Mouse (Mus musculus) intestine, postnatal 0 days (tissue): ENCODE measurements around the gene Srsf2. TPM values are rescaled to one million over a fixed set of nuclear protein-coding genes. Genes with fewer than 3 reads are reported as not detected.

Experiments
- ATAC-seq: fragments of 200-750 bp; cut with Nextera tagmentation; 2 replicates; pipeline ENCODE4 v1.8.0; 2017; ENCODE audit warnings: mild to moderate bottlenecking, moderate TSS enrichment, moderate library complexity
- H3K27ac ChIP-seq: fragments of 300-500 bp; sonication (generic); 2 replicates; pipeline ENCODE4 v1.5.1; 2014; ENCODE audit warnings: mild to moderate bottlenecking, low read depth, low read length, moderate library complexity
- H3K27me3 ChIP-seq: fragments of 300-500 bp; sonication (generic); replicated peaks from 2 replicates; pipeline ENCODE4 v1.6.1; 2014; ENCODE audit warnings: low read length, mixed read lengths; ENCODE audit not compliant: control insufficient read depth, insufficient read depth
- H3K36me3 ChIP-seq: fragments of 300-500 bp; sonication (generic); 2 replicates; pipeline ENCODE4 v1.6.1; 2014; ENCODE audit warnings: mild to moderate bottlenecking, moderate library complexity; ENCODE audit not compliant: control insufficient read depth, insufficient read depth
- H3K4me1 ChIP-seq: fragments of 300-500 bp; sonication (generic); replicated peaks from 2 replicates; pipeline ENCODE4 v1.6.1; 2014; ENCODE audit warnings: antibody characterized with exemption, low read length, mixed read lengths; ENCODE audit not compliant: control insufficient read depth, insufficient read depth
- H3K4me2 ChIP-seq: fragments of 300-500 bp; sonication (generic); replicated peaks from 2 replicates; pipeline ENCODE4 v1.6.1; 2014; ENCODE audit warnings: low read depth, mild to moderate bottlenecking, moderate library complexity
- H3K4me3 ChIP-seq: fragments of 300-500 bp; sonication (generic); 2 replicates; pipeline ENCODE4 v1.5.1; 2014; ENCODE audit warnings: low read depth, low read length
- H3K9ac ChIP-seq: fragments of 300-500 bp; sonication (generic); 2 replicates; pipeline ENCODE4 v1.6.1; 2014; ENCODE audit warnings: mild to moderate bottlenecking, low read depth, low read length
- H3K9me3 ChIP-seq: fragments of 300-500 bp; sonication (generic); 2 replicates; pipeline ENCODE4 v1.6.1; 2016; ENCODE audit warnings: mixed run types; ENCODE audit not compliant: control insufficient read depth
- CTCF ChIP-seq: sonication (generic); IDR thresholded peaks from 2 replicates; pipeline ENCODE4 v1.5.1; 2016; ENCODE audit warnings: low read depth, mild to moderate bottlenecking, control low read depth, antibody characterized with exemption, moderate library complexity
- WGBS: fragments of 180-500 bp; shearing (Covaris S2); extraction: QIAGEN DNeasy Blood & Tissue Kit; methylation state at CpG from one replicate; pipeline ENCODE4 v1.1.7; 2014; 5-methylcytosine and 5-hydroxymethylcytosine counted together
- polyA plus RNA-seq: library from polyadenylated mRNA; unstranded; fragments of >200 nt; fragmentation: Nextera tagmentation; extraction: Ambion mirVana; gene quantifications from 2 replicates; pipeline ENCODE4 v1.2.1, GENCODE M21; 2015

Srsf2 gene
- polyA plus RNA-seq, 1 experiment from 2014 or later: 354 TPM

DNA sequence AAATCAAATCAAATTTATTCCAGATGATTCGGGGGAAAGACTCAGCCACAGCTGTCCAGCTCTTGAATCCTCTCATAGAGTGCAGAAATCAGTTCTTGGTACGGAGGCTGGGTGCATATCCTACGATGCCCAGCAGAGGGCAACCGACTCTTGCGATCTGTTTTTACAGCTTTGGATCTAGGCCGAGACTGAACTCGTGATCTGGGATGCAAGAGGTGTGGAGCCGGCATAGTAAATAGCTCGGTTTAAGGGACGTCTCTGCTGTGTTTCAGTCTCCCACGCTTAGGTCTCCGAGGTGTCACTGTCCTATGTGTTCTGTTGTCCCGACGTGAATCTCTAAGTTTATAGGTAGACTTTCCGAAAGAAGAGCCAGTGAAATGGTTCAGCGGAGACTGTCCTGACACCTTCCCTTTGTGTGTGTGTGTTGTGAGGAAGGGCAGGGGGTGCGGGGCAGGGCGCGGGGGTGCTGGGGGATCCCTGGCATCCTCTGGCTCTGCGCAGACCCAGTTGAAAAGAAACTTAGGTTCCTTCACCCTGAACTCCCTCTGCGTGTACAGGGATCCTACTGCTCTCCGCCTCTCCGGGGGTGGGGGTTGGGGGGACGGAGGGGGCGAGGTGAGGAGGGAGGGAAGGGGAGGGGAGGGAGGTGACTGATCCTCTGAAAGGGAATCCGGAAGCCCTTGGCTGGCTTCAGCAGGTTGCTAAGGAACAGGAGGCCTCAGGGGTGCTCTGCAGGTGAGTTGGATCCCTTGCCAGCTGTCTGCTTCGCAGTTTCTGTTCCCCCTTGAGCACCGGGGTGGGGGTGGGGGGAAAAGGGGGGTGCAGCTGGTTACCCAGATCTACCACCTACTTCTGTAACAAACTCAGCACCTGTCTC lies 32.6 kb upstream of the Srsf2 start:
- WGBS: 4% methylated on average over 26 of the region's 28 CpGs
- Histone ChIP-seq H3K9me3 (no peaks in the 10 kb centered on the region), H3K4me1 (no peaks in the 10 kb centered on the region), H3K36me3 (no peaks in the 10 kb centered on the region), H3K9ac (no peak overlapping the region), H3K27ac (no peak overlapping the region), H3K27me3 (no peaks in the 10 kb centered on the region), H3K4me3 (peak overlapping the region; percentile 22), H3K4me2 (peak overlapping the region; percentile 68)
- peak; percentile 95 for TF ChIP-seq CTCF
- ATAC-seq: peak; percentile 58

GRCm38 (mm10) chr11:116884061-116884460 lies 31.2 kb upstream of the Srsf2 start:
- Histone ChIP-seq H3K9ac (no peak overlapping the region), H3K27me3 (no peaks in the 10 kb centered on the region), H3K4me2 (no peak overlapping the region), H3K27ac (no peak overlapping the region), H3K4me1 (no peaks in the 10 kb centered on the region), H3K36me3 (no peaks in the 10 kb centered on the region), H3K4me3 (no peak overlapping the region), H3K9me3 (no peaks in the 10 kb centered on the region)
- ATAC-seq: no peak
- WGBS: 86% methylated on average over 6 of the region's 6 CpGs
- no peak for TF ChIP-seq CTCF

- no peak for TF ChIP-seq CTCF
Observed at GRCm38 (mm10) chr11:116882446-116882845, 29.6 kb upstream of the Srsf2 start.

DNA sequence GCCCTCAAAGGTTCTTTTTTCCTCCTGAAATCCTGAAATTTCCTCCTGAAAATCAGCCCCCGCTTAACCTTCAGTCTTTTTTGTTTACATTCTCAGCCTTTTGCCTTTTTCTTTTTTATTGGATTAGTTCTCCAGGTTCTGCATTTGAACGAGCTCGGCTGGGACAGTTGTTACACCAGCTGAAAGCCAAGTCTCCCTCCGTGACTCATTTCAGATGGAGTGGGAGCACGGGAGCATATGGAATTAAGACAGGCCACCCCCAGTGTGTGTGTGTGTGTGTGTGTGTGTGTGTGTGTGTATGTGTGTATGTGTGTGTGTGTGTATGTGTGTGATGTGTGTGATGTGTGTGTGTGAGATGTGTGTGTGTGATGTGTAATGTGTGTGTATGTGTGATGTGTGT lies 28.5 kb upstream of the Srsf2 start:
- Histone ChIP-seq H3K36me3 (no peaks in the 10 kb centered on the region), H3K27me3 (no peaks in the 10 kb centered on the region), H3K4me2 (no peak overlapping the region), H3K27ac (no peak overlapping the region), H3K4me1 (no peaks in the 10 kb centered on the region), H3K9me3 (no peaks in the 10 kb centered on the region), H3K9ac (no peak overlapping the region), H3K4me3 (no peak overlapping the region)
- no peak for TF ChIP-seq CTCF
- WGBS: 61% methylated on average over 5 of the region's 5 CpGs
- no peak for ATAC-seq

More at GRCm38 (mm10) chr11:116882446-116882845, 29.6 kb upstream of the Srsf2 start:
- Histone ChIP-seq H3K4me3 (no peak overlapping the region), H3K9ac (no peak overlapping the region), H3K36me3 (no peaks in the 10 kb centered on the region), H3K27ac (no peak overlapping the region), H3K4me1 (no peaks in the 10 kb centered on the region), H3K9me3 (no peaks in the 10 kb centered on the region), H3K27me3 (no peaks in the 10 kb centered on the region), H3K4me2 (no peak overlapping the region)
- ATAC-seq: no peak
- 76% methylated on average over 10 of the region's 10 CpGs for WGBS

GRCm38 (mm10) chr11:116880839-116881238 lies 27.9 kb upstream of the Srsf2 start:
- H3K27me3 ChIP-seq: no peaks in the 10 kb centered on the region
- TF ChIP-seq CTCF: no peak
- no peak overlapping the region for H3K4me3 ChIP-seq
- no peak overlapping the region for H3K4me2 ChIP-seq
- no peak overlapping the region for H3K9ac ChIP-seq
- no peaks in the 10 kb centered on the region for H3K9me3 ChIP-seq
- no peaks in the 10 kb centered on the region for H3K4me1 ChIP-seq
- no peaks in the 10 kb centered on the region for H3K36me3 ChIP-seq
- no peak for ATAC-seq
- H3K27ac ChIP-seq: no peak overlapping the region
- WGBS: 72% methylated on average over 7 of the region's 7 CpGs

DNA sequence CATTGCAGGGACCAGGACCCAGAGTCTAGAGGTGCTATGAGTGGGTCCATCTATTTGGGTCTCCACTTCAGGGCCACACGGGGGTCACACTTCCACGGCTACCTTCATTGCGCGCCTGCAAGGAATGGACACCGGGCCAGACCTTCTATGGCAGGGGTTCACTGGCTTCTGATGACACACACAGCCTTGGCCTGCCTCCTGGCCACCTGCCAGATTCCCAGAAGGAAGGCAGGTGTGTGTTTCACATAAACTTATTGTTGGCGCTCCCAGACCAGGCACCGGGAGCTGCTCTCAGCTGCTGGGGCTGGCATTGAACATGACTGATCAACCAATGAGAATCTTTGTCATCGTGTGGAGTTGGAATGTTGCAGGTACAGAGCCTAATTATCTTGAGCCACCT lies 25.6 kb upstream of the Srsf2 start:
- Histone ChIP-seq H3K4me2 (no peak overlapping the region), H3K9ac (no peak overlapping the region), H3K36me3 (peaks cover 17% of the 10 kb centered on the region), H3K4me1 (no peaks in the 10 kb centered on the region), H3K27ac (no peak overlapping the region), H3K9me3 (no peaks in the 10 kb centered on the region), H3K4me3 (no peak overlapping the region), H3K27me3 (no peaks in the 10 kb centered on the region)
- TF ChIP-seq CTCF: no peak
- no peak for ATAC-seq
- 72% methylated on average over 8 of the region's 8 CpGs for WGBS
